Mouse (Mus musculus): ENCODE results near the gene E330017A01Rik. TPM values are rescaled to one million over a fixed set of nuclear protein-coding genes. Genes with fewer than 3 reads are reported as not detected.
A peak's percentile ranks its signal among the peaks of the same experiment; 100 is the strongest.

Gene E330017A01Rik
- total and polyA plus RNA-seq, 2 experiments = not detected

- Histone ChIP-seq H3K4me3 (ENCODE audit: insufficient read depth, low read depth, low read length) (no peak overlapping the region), H3K9ac (ENCODE audit: low read depth, low read length) (no peak overlapping the region)
- WGBS = 89% methylated on average over 15 of the region's 15 CpGs
These were observed 35.4 kb upstream of the E330017A01Rik start for GRCm38 (mm10) chr16:58673811-58674410.

GRCm38 (mm10) chr16:58672396-58672795 lies 33.9 kb upstream of the E330017A01Rik start:
- Histone ChIP-seq H3K9ac (ENCODE audit: low read depth, low read length) (peak overlapping the region; percentile 20; the same call in 1 of the 2 replicates), H3K4me1 (ENCODE audit: control insufficient read depth, insufficient read depth, low read length) (peaks cover 10% of the 10 kb centered on the region), H3K4me3 (ENCODE audit: insufficient read depth, low read depth, low read length) (peak overlapping the region; percentile 42; the same call in 1 of the 2 replicates), H3K36me3 (ENCODE audit: control insufficient read depth, insufficient read depth, low read length) (peaks cover 38% of the 10 kb centered on the region), H3K27ac (replicated peaks; ENCODE audit: insufficient read depth, low read depth, low read length) (peak overlapping the region; percentile 0; the same call in 1 of the 2 replicates), H3K27me3 (ENCODE audit: control insufficient read depth, insufficient read depth, low read length) (no peaks in the 10 kb centered on the region), H3K79me2 (ENCODE audit: control insufficient read depth, insufficient read depth, low read length) (peaks cover 10% of the 10 kb centered on the region; the same call in 1 of the 2 replicates)
- TF ChIP-seq POLR2A (IDR thresholded peaks at IDR 0.05; ENCODE audit: extremely low read depth, insufficient read depth, low read length) = no peak
- TF ChIP-seq CTCF (IDR thresholded peaks at IDR 0.05; ENCODE audit: low read depth, low read length) = no peak
- WGBS = 38% methylated on average over 13 of the region's 13 CpGs
- peak; percentile 48 for DNase-seq (ENCODE audit: extremely low read depth, low read depth, low spot score)

More at GRCm38 (mm10) chr16:58673811-58674410, 35.4 kb upstream of the E330017A01Rik start:
- no peak overlapping the region for H3K27ac ChIP-seq (replicated peaks; ENCODE audit: insufficient read depth, low read depth, low read length)
- TF ChIP-seq POLR2A (IDR thresholded peaks at IDR 0.05; ENCODE audit: extremely low read depth, insufficient read depth, low read length) (no peak), CTCF (IDR thresholded peaks at IDR 0.05; ENCODE audit: low read depth, low read length) (no peak)
- H3K4me1 ChIP-seq (ENCODE audit: control insufficient read depth, insufficient read depth, low read length) = peaks cover 6% of the 10 kb centered on the region
- no peaks in the 10 kb centered on the region for H3K27me3 ChIP-seq (ENCODE audit: control insufficient read depth, insufficient read depth, low read length)
- peaks cover 48% of the 10 kb centered on the region for H3K36me3 ChIP-seq (ENCODE audit: control insufficient read depth, insufficient read depth, low read length)
- peaks cover 10% of the 10 kb centered on the region; the same call in 1 of the 2 replicates for H3K79me2 ChIP-seq (ENCODE audit: control insufficient read depth, insufficient read depth, low read length)
- DNase-seq (ENCODE audit: extremely low read depth, low read depth, low spot score) = no peak

DNA sequence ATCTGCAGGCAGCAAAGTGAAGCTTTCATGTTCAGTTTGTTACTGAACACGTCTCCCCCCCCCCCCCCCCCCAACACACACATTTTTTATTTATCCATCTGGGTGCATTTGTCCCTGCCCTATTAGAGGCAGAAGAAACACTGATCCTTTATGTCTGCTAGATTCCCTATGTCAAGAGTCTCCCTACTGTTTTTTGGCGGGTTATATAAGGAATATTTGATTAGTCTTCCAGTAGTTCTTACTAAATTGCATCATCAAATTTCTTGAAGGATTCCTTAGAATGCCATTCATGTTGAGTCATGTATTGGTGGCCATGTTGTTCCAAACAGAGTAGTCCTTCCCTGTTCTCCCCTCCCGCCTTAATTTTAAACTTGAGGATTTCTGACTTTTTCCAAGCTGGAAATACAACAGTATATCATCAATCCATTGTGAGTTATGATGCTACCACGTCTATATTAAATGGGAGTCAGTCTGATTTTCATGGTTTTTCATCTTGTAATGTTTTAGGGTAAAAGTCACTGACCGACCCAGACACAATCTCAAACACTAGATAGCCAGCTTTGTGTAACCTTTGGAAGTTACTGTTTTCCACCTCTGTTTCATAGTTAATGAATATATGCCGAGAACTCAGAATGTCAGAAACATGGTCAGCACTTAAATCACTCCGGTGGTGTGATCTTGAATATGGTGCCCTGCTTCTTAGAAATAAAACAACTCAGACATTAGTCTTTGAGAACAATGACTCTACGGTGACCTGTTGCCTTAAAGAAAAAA lies 32.9 kb upstream of the E330017A01Rik start:
- 21% methylated on average over 8 of the region's 8 CpGs for WGBS
- peak overlapping the region; percentile 88 for H3K4me3 ChIP-seq (ENCODE audit: insufficient read depth, low read depth, low read length)
- H3K4me1 ChIP-seq (ENCODE audit: control insufficient read depth, insufficient read depth, low read length) = peaks cover 10% of the 10 kb centered on the region; the same call in 1 of the 2 replicates
- peaks cover 30% of the 10 kb centered on the region for H3K36me3 ChIP-seq (ENCODE audit: control insufficient read depth, insufficient read depth, low read length)
- H3K79me2 ChIP-seq (ENCODE audit: control insufficient read depth, insufficient read depth, low read length) = peaks cover 10% of the 10 kb centered on the region; the same call in 1 of the 2 replicates
- no peak overlapping the region; the same call in 1 of the 2 replicates for H3K9ac ChIP-seq (ENCODE audit: low read depth, low read length)
- no peaks in the 10 kb centered on the region for H3K27me3 ChIP-seq (ENCODE audit: control insufficient read depth, insufficient read depth, low read length)
- no peak for TF ChIP-seq POLR2A (IDR thresholded peaks at IDR 0.05; ENCODE audit: extremely low read depth, insufficient read depth, low read length)
- no peak for TF ChIP-seq CTCF (IDR thresholded peaks at IDR 0.05; ENCODE audit: low read depth, low read length)
- peak overlapping the region; percentile 90; the same call in 1 of the 2 replicates for H3K27ac ChIP-seq (replicated peaks; ENCODE audit: insufficient read depth, low read depth, low read length)
- peak; percentile 76 for DNase-seq (ENCODE audit: extremely low read depth, low read depth, low spot score)

DNA sequence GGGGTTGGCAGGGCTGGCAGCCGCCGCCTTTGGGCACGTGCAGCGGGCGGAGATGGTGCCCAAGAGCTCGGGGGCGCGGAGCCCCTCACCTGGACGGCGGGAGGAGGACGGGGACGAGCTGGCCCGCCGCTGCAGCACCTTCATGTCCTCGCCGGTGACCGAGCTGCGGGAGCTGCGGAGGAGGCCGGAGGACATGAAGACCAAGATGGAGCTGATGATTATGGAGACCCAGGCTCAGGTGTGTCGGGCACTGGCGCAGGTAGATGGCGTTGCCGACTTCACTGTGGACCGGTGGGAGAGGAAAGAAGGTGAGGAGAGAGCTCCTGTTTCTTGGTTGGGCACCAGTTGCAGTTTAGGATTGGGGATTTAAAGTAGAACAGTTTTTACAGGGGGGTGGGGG lies 32.1 kb upstream of the E330017A01Rik start:
- no peaks in the 10 kb centered on the region for H3K27me3 ChIP-seq (ENCODE audit: control insufficient read depth, insufficient read depth, low read length)
- peaks cover 10% of the 10 kb centered on the region; the same call in 1 of the 2 replicates for H3K79me2 ChIP-seq (ENCODE audit: control insufficient read depth, insufficient read depth, low read length)
- peak overlapping the region; percentile 90 for H3K27ac ChIP-seq (replicated peaks; ENCODE audit: insufficient read depth, low read depth, low read length)
- H3K36me3 ChIP-seq (ENCODE audit: control insufficient read depth, insufficient read depth, low read length) = peaks cover 23% of the 10 kb centered on the region
- TF ChIP-seq CTCF (IDR thresholded peaks at IDR 0.05; ENCODE audit: low read depth, low read length) = no peak
- no peak for TF ChIP-seq POLR2A (IDR thresholded peaks at IDR 0.05; ENCODE audit: extremely low read depth, insufficient read depth, low read length)
- H3K4me1 ChIP-seq (ENCODE audit: control insufficient read depth, insufficient read depth, low read length) = peaks cover 10% of the 10 kb centered on the region; the same call in 1 of the 2 replicates
- DNase-seq (ENCODE audit: extremely low read depth, low read depth, low spot score) = peak; percentile 46
- peak overlapping the region; percentile 88 for H3K4me3 ChIP-seq (ENCODE audit: insufficient read depth, low read depth, low read length)
- peak overlapping the region; percentile 90 for H3K9ac ChIP-seq (ENCODE audit: low read depth, low read length)
- WGBS = under 1% methylated on average over 25 of the region's 25 CpGs

DNA sequence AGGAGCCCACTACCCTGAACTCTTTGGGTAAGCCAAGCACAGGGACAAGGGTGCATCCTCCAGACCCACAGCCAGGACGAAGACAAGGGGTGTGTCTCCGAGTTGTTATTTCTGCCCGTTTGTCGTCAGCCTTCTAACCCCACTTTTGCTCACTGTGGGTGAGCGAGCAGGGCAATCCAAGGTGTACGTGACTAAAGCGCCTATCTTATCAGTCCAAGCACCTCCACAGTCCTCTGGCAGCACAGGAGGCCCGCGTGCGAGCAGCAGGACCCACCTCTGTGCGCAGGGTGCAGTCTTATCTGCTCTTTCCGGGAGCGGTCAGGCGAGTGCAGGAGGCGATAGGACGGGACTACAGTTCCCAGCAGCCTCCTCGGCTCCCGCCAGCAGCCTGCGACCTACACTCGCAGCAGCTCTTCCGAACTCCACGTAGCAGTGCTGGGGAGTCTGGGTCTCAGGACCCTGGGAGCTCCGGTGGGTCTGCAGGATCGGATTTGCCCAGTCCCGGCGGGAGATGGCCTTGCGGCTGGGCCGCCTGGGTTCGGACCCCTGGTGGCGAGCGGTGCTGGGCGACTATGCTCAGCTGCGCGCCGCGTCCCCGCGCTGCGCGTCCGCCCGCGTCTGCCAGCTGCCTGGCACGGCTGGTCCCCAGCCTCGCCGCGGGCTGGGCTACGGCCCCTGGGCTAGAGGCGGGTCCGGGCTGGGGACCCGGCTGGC lies 31.5 kb upstream of the E330017A01Rik start, which contains the start of gene Cpox:
Gene Cpox (plus strand): TSS at position 376 of the 714 bp plus-strand sequence.
- under 1% methylated on average over 51 of the region's 51 CpGs for WGBS
- peak; percentile 88 for DNase-seq (ENCODE audit: extremely low read depth, low read depth, low spot score)

More for the DNA sequence above, 31.5 kb upstream of the E330017A01Rik start, which contains the start of gene Cpox:
- Histone ChIP-seq H3K36me3 (ENCODE audit: control insufficient read depth, insufficient read depth, low read length) (peaks cover 21% of the 10 kb centered on the region), H3K27me3 (ENCODE audit: control insufficient read depth, insufficient read depth, low read length) (no peaks in the 10 kb centered on the region), H3K4me3 (ENCODE audit: insufficient read depth, low read depth, low read length) (peak within 1 kb of the TSS; percentile 88), H3K9ac (ENCODE audit: low read depth, low read length) (peak within 1 kb of the TSS; percentile 90), H3K79me2 (ENCODE audit: control insufficient read depth, insufficient read depth, low read length) (peaks cover 10% of the 10 kb centered on the region; the same call in 1 of the 2 replicates), H3K27ac (replicated peaks; ENCODE audit: insufficient read depth, low read depth, low read length) (peak within 1 kb of the TSS; percentile 90), H3K4me1 (ENCODE audit: control insufficient read depth, insufficient read depth, low read length) (peaks cover 10% of the 10 kb centered on the region; the same call in 1 of the 2 replicates)
- 0 out of 2 replicates have a peak, but pooled peaks have one; percentile 10 for TF ChIP-seq CTCF (IDR thresholded peaks at IDR 0.05; ENCODE audit: low read depth, low read length)
- TF ChIP-seq POLR2A (IDR thresholded peaks at IDR 0.05; ENCODE audit: extremely low read depth, insufficient read depth, low read length) = peak; percentile 86

Data from liver, adult 2 months (tissue).